Comparison of ENCODE assay signal across 11 mouse cellular contexts in genomic region chr8:83768526-83768925, GRCm38 (mm10). TPM values are rescaled to one million over a fixed set of nuclear protein-coding genes. Genes with fewer than 3 reads are reported as not detected.
DNase-seq lines count a peak whose midpoint lies in the region; ATAC-seq and TF ChIP-seq lines count a peak whose summit lies in the region.
"Had no signal": no experiment of that assay in that cellular context is flagged by ENCODE, and none has a peak within 500 bp of the region (broad histone marks: within the 10 kb centered on the region; RNA-seq: fewer than 3 reads in every experiment).

No protein-coding gene starts in this region.

- no peaks in the 10 kb centered on the region for H3K27me3 ChIP-seq in heart, embryonic 11.5 days (ENCODE audit: control insufficient read depth, insufficient read depth, low read length)
- H3K27me3 ChIP-seq in heart, postnatal 0 days (ENCODE audit: control insufficient read depth, insufficient read depth, low read length): no peaks in the 10 kb centered on the region
- H3K27me3 ChIP-seq in lung, embryonic 14.5 days (ENCODE audit: insufficient read depth, low read length): no peaks in the 10 kb centered on the region
- H3K27me3 ChIP-seq in small intestine, adult 2 months (ENCODE audit: control insufficient read depth, insufficient read depth, low read length): no peaks in the 10 kb centered on the region
- H3K27me3 ChIP-seq: hindbrain, embryonic 15.5 days had no signal

- H3K36me3 ChIP-seq in heart, embryonic 11.5 days (ENCODE audit: control insufficient read depth, insufficient read depth, low read length): no peaks in the 10 kb centered on the region
- no peaks in the 10 kb centered on the region for H3K36me3 ChIP-seq in heart, postnatal 0 days (replicated peaks; ENCODE audit: control insufficient read depth, insufficient read depth, low read length)
- no peaks in the 10 kb centered on the region for H3K36me3 ChIP-seq in lung, embryonic 14.5 days (ENCODE audit: insufficient read depth)
- H3K36me3 ChIP-seq in small intestine, adult 2 months (ENCODE audit: control insufficient read depth, insufficient read depth, low read length): no peaks in the 10 kb centered on the region
- H3K36me3 ChIP-seq: hindbrain, embryonic 15.5 days; limb, embryonic 10.5 days had no signal

- DNase-seq in heart, adult 9 months (ENCODE audit: low spot score in 2 of 2): peak; percentile 33 to 52
- peak; percentile 44 for DNase-seq in heart, postnatal 0 days (ENCODE audit: low spot score)
- DNase-seq in lung, embryonic 14.5 days: peak; percentile 85
- no peak for DNase-seq in urinary bladder, adult 2 months (ENCODE audit: low spot score)
- no peak for DNase-seq in layer of hippocampus, postnatal 25 days (ENCODE audit: extremely low spot score in 1 of 2, low spot score in 1 of 2)
- DNase-seq in cerebellum, postnatal 25 days: no peak
- DNase-seq: adrenal gland, adult 8-10 months had no signal

- no peaks in the 10 kb centered on the region for H3K4me1 ChIP-seq in heart, embryonic 11.5 days (ENCODE audit: control insufficient read depth, insufficient read depth, low read length)
- H3K4me1 ChIP-seq in heart, postnatal 0 days (ENCODE audit: control insufficient read depth, insufficient read depth): peaks cover 11% of the 10 kb centered on the region
- peaks cover 5% of the 10 kb centered on the region; the same call in 1 of the 2 replicates for H3K4me1 ChIP-seq in lung, embryonic 14.5 days (ENCODE audit: insufficient read depth)
- H3K4me1 ChIP-seq in small intestine, adult 2 months (ENCODE audit: control insufficient read depth, insufficient read depth, insufficient read length, low read length): peaks cover 28% of the 10 kb centered on the region

- H3K9ac ChIP-seq in heart, embryonic 11.5 days (ENCODE audit: low read depth, low read length): no peak overlapping the region
- H3K9ac ChIP-seq in heart, postnatal 0 days (replicated peaks; ENCODE audit: low read depth, low read length): no peak overlapping the region
- H3K9ac ChIP-seq in lung, embryonic 14.5 days: no peak overlapping the region
- H3K9ac ChIP-seq: hindbrain, embryonic 15.5 days had no signal

- WGBS in heart, embryonic 11.5 days (ENCODE audit: insufficient replicate concordance): 29% methylated on average over 5 of the region's 5 CpGs
- 33% methylated on average over 5 of the region's 5 CpGs for WGBS in heart, postnatal 0 days
- WGBS in lung, embryonic 14.5 days: 17% methylated on average over 5 of the region's 5 CpGs
- 2% methylated on average over 5 of the region's 5 CpGs for WGBS in small intestine, adult 2 months

- H3K9me3 ChIP-seq in heart, embryonic 11.5 days (replicated peaks; ENCODE audit: control insufficient read depth, low read length): no peaks in the 10 kb centered on the region; the same call in 1 of the 2 replicates
- no peaks in the 10 kb centered on the region for H3K9me3 ChIP-seq in heart, postnatal 0 days (replicated peaks; ENCODE audit: control insufficient read depth, low read length)
- H3K9me3 ChIP-seq in lung, embryonic 14.5 days (ENCODE audit: low read depth, low read length): no peaks in the 10 kb centered on the region
- H3K9me3 ChIP-seq: hindbrain, embryonic 15.5 days; limb, embryonic 10.5 days had no signal

- TF ChIP-seq EP300 in heart, postnatal 0 days (IDR thresholded peaks at IDR 0.05; ENCODE audit: low read depth): no peak

- no peak for TF ChIP-seq POLR2A in small intestine, adult 2 months (IDR thresholded peaks at IDR 0.05; ENCODE audit: low read depth, low read length)

- no peak for TF ChIP-seq CTCF in heart, postnatal 0 days (IDR thresholded peaks at IDR 0.05; ENCODE audit: low read depth)
- no peak for TF ChIP-seq CTCF in lung, embryonic 14.5 days (IDR thresholded peaks at IDR 0.05; ENCODE audit: low read depth)
- no peak for TF ChIP-seq CTCF in small intestine, adult 2 months (IDR thresholded peaks at IDR 0.05; ENCODE audit: extremely low read depth, insufficient read length, insufficient replicate concordance, low read depth, low read length)

- H3K27ac ChIP-seq in heart, embryonic 11.5 days (ENCODE audit: low read depth, low read length): no peak overlapping the region
- 0 out of 2 replicates have a peak overlapping the region, but pooled peaks have one; percentile 2 for H3K27ac ChIP-seq in heart, postnatal 0 days (ENCODE audit: low read depth)
- peak overlapping the region; percentile 83 for H3K27ac ChIP-seq in lung, embryonic 14.5 days (ENCODE audit: low read depth)
- H3K27ac ChIP-seq in small intestine, adult 2 months (ENCODE audit: insufficient read depth, low read depth, low read length): peak overlapping the region; percentile 58
- H3K27ac ChIP-seq: hindbrain, embryonic 15.5 days; limb, embryonic 10.5 days had no signal

- H3K4me2 ChIP-seq in heart, embryonic 11.5 days: no peak overlapping the region
- no peak overlapping the region for H3K4me2 ChIP-seq in heart, postnatal 0 days (ENCODE audit: low read depth, low read length)
- H3K4me2 ChIP-seq in lung, embryonic 14.5 days: no peak overlapping the region
- H3K4me2 ChIP-seq: hindbrain, embryonic 15.5 days had no signal

- ATAC-seq in heart, embryonic 11.5 days (replicated peaks; ENCODE audit: insufficient number of reproducible peaks, low FRiP score, low TSS enrichment): no peak
- ATAC-seq in heart, postnatal 0 days (ENCODE audit: insufficient read depth, low read depth): peak; percentile 60
- peak; percentile 87 for ATAC-seq in lung, embryonic 14.5 days (ENCODE audit: insufficient read depth)

- no peak overlapping the region for H3K4me3 ChIP-seq in heart, embryonic 11.5 days (ENCODE audit: low read depth, low read length)
- H3K4me3 ChIP-seq in heart, postnatal 0 days (ENCODE audit: low read depth, low read length): no peak overlapping the region
- H3K4me3 ChIP-seq in lung, embryonic 14.5 days (ENCODE audit: low read depth, low read length): no peak overlapping the region
- no peak overlapping the region for H3K4me3 ChIP-seq in small intestine, adult 2 months (ENCODE audit: low read depth, low read length)
- H3K4me3 ChIP-seq: hindbrain, embryonic 15.5 days; limb, embryonic 10.5 days had no signal

RNA-seq across cellular contexts. Expression of gene Adgre5, which starts 27.4 kb away (rescaled TPM):
- 17.6 and 18.8 TPM in 2 replicates for polyA plus RNA-seq in heart, embryonic 11.5 days (2014; fragmentation: Nextera tagmentation; extraction: Ambion mirVana)
- total RNA-seq in heart, postnatal 0 days (2014; rRNA removed; ENCODE audit: low replicate concordance): 46.4 and 51.2 TPM in 2 replicates
- polyA plus RNA-seq in heart, postnatal 0 days (2015; fragmentation: Nextera tagmentation; extraction: Ambion mirVana): 35.3 and 35.8 TPM in 2 replicates
- 56.9 and 57.0 TPM in 2 replicates for polyA plus RNA-seq in lung, embryonic 14.5 days (2014; fragmentation: Nextera tagmentation; extraction: Ambion mirVana)
- 23.7 and 43.2 TPM in 2 replicates for polyA plus RNA-seq in small intestine, adult 2 months (2012; rRNA removed)
- polyA plus RNA-seq in urinary bladder, adult 2 months (2012; rRNA removed): 119 and 129 TPM in 2 replicates
- total RNA-seq in layer of hippocampus, postnatal 25 days (2021): 10 to 100 TPM in 1 of 2 experiments, 1 to 10 TPM in 1; 7.4 to 11.0 TPM

RNA-seq across cellular contexts. Expression of gene Ddx39, which starts 53.5 kb away (rescaled TPM):
- 143 and 150 TPM in 2 replicates for polyA plus RNA-seq in heart, embryonic 11.5 days (2014; fragmentation: Nextera tagmentation; extraction: Ambion mirVana)
- total RNA-seq in heart, postnatal 0 days (2014; rRNA removed; ENCODE audit: low replicate concordance): 92.5 and 95.7 TPM in 2 replicates
- polyA plus RNA-seq in heart, postnatal 0 days (2015; fragmentation: Nextera tagmentation; extraction: Ambion mirVana): 75.5 and 79.3 TPM in 2 replicates
- 184 and 199 TPM in 2 replicates for polyA plus RNA-seq in lung, embryonic 14.5 days (2014; fragmentation: Nextera tagmentation; extraction: Ambion mirVana)
- 26.5 and 39.2 TPM in 2 replicates for polyA plus RNA-seq in small intestine, adult 2 months (2012; rRNA removed)
- 24.8 and 36.4 TPM in 2 replicates for polyA plus RNA-seq in urinary bladder, adult 2 months (2012; rRNA removed)
- total RNA-seq in layer of hippocampus, postnatal 25 days (2021): 10 to 100 TPM; 14.4 to 17.2 TPM

Comparison
In these comparisons a context has a peak if more than half of its experiments do, and no peak if none do; other contexts are left out.
1. DNase-seq: peak in heart, adult 9 months (2 of 2), heart, postnatal 0 days (single experiment) and lung, embryonic 14.5 days (single experiment); none in urinary bladder, adult 2 months (single experiment), layer of hippocampus, postnatal 25 days (0 of 2) and cerebellum, postnatal 25 days (0 of 2).